Mouse (Mus musculus) ES-E14 (cell line): ENCODE data around the gene Dr1.

Source experiments
- CHD2 ChIP-seq: IDR thresholded peaks from 2 replicates; pipeline ENCODE4 v1.6.1; 2014; ENCODE audit warnings: mild to moderate bottlenecking, low read depth, low read length, inconsistent platforms
- HCFC1 ChIP-seq: IDR thresholded peaks from 2 replicates; pipeline ENCODE4 v1.6.1; 2012; ENCODE audit warnings: low read length, inconsistent platforms, borderline replicate concordance; ENCODE audit not compliant: insufficient read depth
- MAFK ChIP-seq: IDR thresholded peaks from 2 replicates; pipeline ENCODE4 v1.6.1; 2014; ENCODE audit warnings: mild to moderate bottlenecking, low read depth, low read length, inconsistent platforms; ENCODE audit not compliant: insufficient read depth
- ZC3H11A ChIP-seq: IDR thresholded peaks from 2 replicates; pipeline ENCODE4 v1.6.1; 2012; ENCODE audit warnings: low read depth, mild to moderate bottlenecking, inconsistent platforms, low read length, borderline replicate concordance
- ZNF384 ChIP-seq: IDR thresholded peaks from 2 replicates; pipeline ENCODE4 v1.6.1; 2012; ENCODE audit warnings: low read depth, low read length, inconsistent platforms

DNA sequence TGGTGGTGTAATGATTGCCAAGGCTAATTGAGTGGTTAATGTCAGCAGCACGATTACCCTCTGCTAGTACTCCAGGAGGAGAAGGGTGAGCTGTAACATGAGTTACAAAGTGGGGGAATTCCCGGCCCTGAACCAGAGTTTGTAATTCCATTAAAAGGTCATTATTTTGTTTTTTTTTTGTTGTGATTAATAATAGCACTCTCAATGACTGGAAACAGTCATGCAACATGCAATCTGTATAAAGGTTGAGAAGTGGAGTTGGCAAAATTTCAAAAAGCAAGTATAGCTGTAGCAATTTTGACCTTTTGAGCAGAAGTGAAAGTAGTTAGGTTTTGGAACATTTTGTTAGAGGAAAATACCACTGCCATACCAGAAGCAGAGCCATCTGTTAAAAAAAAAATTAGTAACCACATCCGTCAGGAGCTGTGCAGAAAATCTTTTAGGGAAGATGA lies 22.4 kb upstream of the Dr1 start:
- TF ChIP-seq CHD2 (no peak), ZNF384 (no peak), ZC3H11A (no peak), MAFK (no peak), HCFC1 (no peak)
